ENCODE assay signal across 10 mouse cellular contexts in the genomic region with DNA sequence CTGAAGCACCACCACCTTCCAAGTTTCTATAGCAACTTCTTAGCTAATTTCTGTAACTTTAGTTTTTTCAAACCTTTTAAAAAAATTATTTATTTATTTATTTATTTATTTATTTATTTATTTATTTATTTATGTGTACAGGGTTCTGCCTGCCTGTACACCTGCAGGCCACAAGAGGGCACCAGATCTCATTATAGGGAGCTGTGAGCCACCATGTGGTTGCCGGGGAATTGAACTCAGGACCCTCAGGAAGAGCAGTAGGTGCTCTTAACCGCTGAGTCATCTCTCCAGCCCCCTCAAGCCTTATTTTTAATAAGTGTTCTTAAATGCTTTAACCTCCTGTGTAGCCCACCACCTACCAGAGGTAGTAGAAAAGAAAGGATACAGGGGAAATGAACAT. TPM values are rescaled to one million over a fixed set of nuclear protein-coding genes. Genes with fewer than 3 reads are reported as not detected.
DNase-seq lines count a peak whose midpoint lies in the region; ATAC-seq and TF ChIP-seq lines count a peak whose summit lies in the region.
"Had no signal": no experiment of that assay in that cellular context is flagged by ENCODE, and none has a peak within 500 bp of the region (broad histone marks: within the 10 kb centered on the region; RNA-seq: fewer than 3 reads in every experiment).

No protein-coding gene starts in this region.

- H3K36me3 ChIP-seq in embryonic facial prominence, embryonic 11.5 days (replicated peaks; ENCODE audit: control insufficient read depth, insufficient read depth, low read depth, low read length) = no peaks in the 10 kb centered on the region
- no peaks in the 10 kb centered on the region for H3K36me3 ChIP-seq in embryonic facial prominence, embryonic 10.5 days (replicated peaks)
- H3K36me3 ChIP-seq in lung, postnatal 0 days (ENCODE audit: insufficient read depth, low read length) = no peaks in the 10 kb centered on the region
- H3K36me3 ChIP-seq in stomach, postnatal 0 days (ENCODE audit: control insufficient read depth, insufficient read depth, low read length) = no peaks in the 10 kb centered on the region
- H3K36me3 ChIP-seq in midbrain, embryonic 15.5 days (replicated peaks) = no peaks in the 10 kb centered on the region

- no peak overlapping the region for H3K4me3 ChIP-seq in embryonic facial prominence, embryonic 11.5 days (ENCODE audit: low read depth, low read length)
- no peak overlapping the region for H3K4me3 ChIP-seq in embryonic facial prominence, embryonic 10.5 days
- no peak overlapping the region for H3K4me3 ChIP-seq in lung, postnatal 0 days (ENCODE audit: low read depth, low read length)
- H3K4me3 ChIP-seq in bone marrow, adult 2 months (replicated peaks; ENCODE audit: control insufficient read depth, low read depth, low read length) = no peak overlapping the region
- no peak overlapping the region for H3K4me3 ChIP-seq in stomach, postnatal 0 days (ENCODE audit: low read depth, low read length)
- no peak overlapping the region for H3K4me3 ChIP-seq in midbrain, embryonic 15.5 days

- no peaks in the 10 kb centered on the region for H3K4me1 ChIP-seq in embryonic facial prominence, embryonic 11.5 days (ENCODE audit: control insufficient read depth, insufficient read depth, low read length)
- no peaks in the 10 kb centered on the region for H3K4me1 ChIP-seq in embryonic facial prominence, embryonic 10.5 days
- H3K4me1 ChIP-seq in lung, postnatal 0 days (ENCODE audit: insufficient read depth, low read depth, low read length) = no peaks in the 10 kb centered on the region
- no peaks in the 10 kb centered on the region; the same call in 1 of the 2 replicates for H3K4me1 ChIP-seq in bone marrow, adult 2 months (ENCODE audit: control insufficient read depth, insufficient read depth, low read length)
- no peaks in the 10 kb centered on the region for H3K4me1 ChIP-seq in stomach, postnatal 0 days (replicated peaks; ENCODE audit: control insufficient read depth, insufficient read depth)
- H3K4me1 ChIP-seq in midbrain, embryonic 15.5 days = no peaks in the 10 kb centered on the region

- ATAC-seq in embryonic facial prominence, embryonic 11.5 days (replicated peaks; ENCODE audit: insufficient number of reproducible peaks, low FRiP score, low TSS enrichment, low read depth) = no peak
- ATAC-seq in lung, postnatal 0 days = no peak
- ATAC-seq in stomach, postnatal 0 days (ENCODE audit: low FRiP score, low TSS enrichment) = no peak
- ATAC-seq in midbrain, embryonic 15.5 days (replicated peaks) = no peak

- no peak for TF ChIP-seq EP300 in lung, postnatal 0 days (IDR thresholded peaks at IDR 0.05)
- TF ChIP-seq EP300 in stomach, postnatal 0 days (optimal IDR thresholded peaks at IDR 0.05) = no peak

- H3K27ac ChIP-seq in embryonic facial prominence, embryonic 11.5 days (replicated peaks; ENCODE audit: low read depth, low read length) = no peak overlapping the region
- H3K27ac ChIP-seq in embryonic facial prominence, embryonic 10.5 days (replicated peaks) = no peak overlapping the region
- H3K27ac ChIP-seq in lung, postnatal 0 days (ENCODE audit: low read length) = no peak overlapping the region
- H3K27ac ChIP-seq in bone marrow, adult 2 months (ENCODE audit: control insufficient read depth, insufficient read depth, low read depth, low read length, poor library complexity) = no peak overlapping the region
- H3K27ac ChIP-seq in stomach, postnatal 0 days (replicated peaks) = no peak overlapping the region
- H3K27ac ChIP-seq in midbrain, embryonic 15.5 days = no peak overlapping the region

- H3K9me3 ChIP-seq in embryonic facial prominence, embryonic 11.5 days (replicated peaks; ENCODE audit: control insufficient read depth, low read length) = no peaks in the 10 kb centered on the region
- no peaks in the 10 kb centered on the region for H3K9me3 ChIP-seq in embryonic facial prominence, embryonic 10.5 days
- H3K9me3 ChIP-seq in lung, postnatal 0 days (ENCODE audit: low read length) = no peaks in the 10 kb centered on the region
- H3K9me3 ChIP-seq in stomach, postnatal 0 days (ENCODE audit: control insufficient read depth, low read length) = no peaks in the 10 kb centered on the region
- no peaks in the 10 kb centered on the region for H3K9me3 ChIP-seq in midbrain, embryonic 15.5 days

- no peak overlapping the region for H3K9ac ChIP-seq in embryonic facial prominence, embryonic 11.5 days (replicated peaks; ENCODE audit: low read length)
- no peak overlapping the region for H3K9ac ChIP-seq in lung, postnatal 0 days (replicated peaks; ENCODE audit: low read depth)
- no peak overlapping the region for H3K9ac ChIP-seq in stomach, postnatal 0 days (ENCODE audit: low read length)
- no peak overlapping the region for H3K9ac ChIP-seq in midbrain, embryonic 15.5 days

- 81% methylated on average over 2 of the region's 2 CpGs for WGBS in embryonic facial prominence, embryonic 11.5 days
- 80% methylated on average over 2 of the region's 2 CpGs for WGBS in embryonic facial prominence, embryonic 10.5 days
- 86% methylated on average over 2 of the region's 2 CpGs for WGBS in lung, postnatal 0 days
- 69% methylated on average over 2 of the region's 2 CpGs for WGBS in bone marrow, adult 2 months
- WGBS in stomach, postnatal 0 days = 69% methylated on average over 2 of the region's 2 CpGs
- WGBS in midbrain, embryonic 15.5 days = 81% methylated on average over 2 of the region's 2 CpGs

- H3K27me3 ChIP-seq in embryonic facial prominence, embryonic 11.5 days (ENCODE audit: control insufficient read depth, insufficient read depth, low read length) = no peaks in the 10 kb centered on the region
- no peaks in the 10 kb centered on the region for H3K27me3 ChIP-seq in embryonic facial prominence, embryonic 10.5 days (replicated peaks; ENCODE audit: low read depth, poor library complexity, severe bottlenecking)
- H3K27me3 ChIP-seq in lung, postnatal 0 days (replicated peaks; ENCODE audit: insufficient read depth, low read length) = no peaks in the 10 kb centered on the region
- no peaks in the 10 kb centered on the region for H3K27me3 ChIP-seq in stomach, postnatal 0 days (ENCODE audit: control insufficient read depth, insufficient read depth, low read length)
- H3K27me3 ChIP-seq in midbrain, embryonic 15.5 days (replicated peaks) = no peaks in the 10 kb centered on the region

- peak; percentile 13 for DNase-seq in embryonic facial prominence, embryonic 11.5 days (ENCODE audit: low spot score)
- DNase-seq in embryonic facial prominence, embryonic 10.5 days (ENCODE audit: low spot score) = no peak
- no peak for DNase-seq in lung, postnatal 0 days (ENCODE audit: low spot score)
- DNase-seq in lung, postnatal 10 days = no peak
- no peak for DNase-seq in stomach, postnatal 0 days (ENCODE audit: low spot score)
- DNase-seq in cerebellum, adult 11-12 months = no peak

- no peak overlapping the region for H3K4me2 ChIP-seq in embryonic facial prominence, embryonic 11.5 days (ENCODE audit: low read depth, low read length)
- no peak overlapping the region for H3K4me2 ChIP-seq in lung, postnatal 0 days (replicated peaks; ENCODE audit: low read depth, low read length)
- no peak overlapping the region for H3K4me2 ChIP-seq in stomach, postnatal 0 days (replicated peaks; ENCODE audit: low read depth)
- no peak overlapping the region for H3K4me2 ChIP-seq in midbrain, embryonic 15.5 days

- TF ChIP-seq POLR2A in bone marrow, adult 2 months (IDR thresholded peaks at IDR 0.05; ENCODE audit: borderline replicate concordance, control insufficient read depth, low read depth, low read length) = no peak

- peak; percentile 55 for TF ChIP-seq CTCF in lung, postnatal 0 days (IDR thresholded peaks at IDR 0.05)
- peak; percentile 49 for TF ChIP-seq CTCF in bone marrow, adult 2 months (IDR thresholded peaks at IDR 0.05; ENCODE audit: control insufficient read depth, insufficient read depth, low read length)
- TF ChIP-seq CTCF in stomach, postnatal 0 days (IDR thresholded peaks at IDR 0.05; ENCODE audit: low read depth) = peak; percentile 59

RNA-seq across cellular contexts. Expression of gene Scd3, which starts 4.1 kb away (rescaled TPM):
- polyA plus RNA-seq in embryonic facial prominence, embryonic 11.5 days (2014; fragmentation: Nextera tagmentation; extraction: Ambion mirVana) = 0.22 and 0.59 TPM in 2 replicates
- polyA plus RNA-seq in embryonic facial prominence, embryonic 10.5 days (2016; fragmentation: Nextera tagmentation; extraction: Ambion mirVana) = 0.48 and 0.64 TPM in 2 replicates
- polyA plus RNA-seq in lung, postnatal 0 days (2015; fragmentation: Nextera tagmentation; extraction: Ambion mirVana) = 0.50 and 0.60 TPM in 2 replicates
- polyA plus RNA-seq in bone marrow, adult 2 months (2011; ENCODE audit: insufficient read depth, insufficient read length, low replicate concordance, missing spikeins) = 0.45 TPM in 1 of 2 replicates, not detected in the other
- 0.05 and 0.10 TPM in 2 replicates for polyA plus RNA-seq in stomach, postnatal 0 days (2015; fragmentation: Nextera tagmentation; extraction: Ambion mirVana)
- polyA plus RNA-seq in midbrain, embryonic 15.5 days (2015; fragmentation: Nextera tagmentation; extraction: Ambion mirVana) = 5.7 TPM in 2 replicates
- polyA plus RNA-seq: liver, embryonic 16.5 days had no signal

RNA-seq across cellular contexts. Expression of gene Pkd2l1, which starts 6.7 kb away (rescaled TPM):
- 0.10 TPM in 1 of 2 replicates, not detected in the other for polyA plus RNA-seq in embryonic facial prominence, embryonic 11.5 days (2014; fragmentation: Nextera tagmentation; extraction: Ambion mirVana)
- polyA plus RNA-seq in embryonic facial prominence, embryonic 10.5 days (2016; fragmentation: Nextera tagmentation; extraction: Ambion mirVana) = 0.07 and 0.19 TPM in 2 replicates
- polyA plus RNA-seq in lung, postnatal 0 days (2015; fragmentation: Nextera tagmentation; extraction: Ambion mirVana) = 0.04 and 0.05 TPM in 2 replicates
- not detected in 2 replicates for polyA plus RNA-seq in bone marrow, adult 2 months (2011; ENCODE audit: insufficient read depth, insufficient read length, low replicate concordance, missing spikeins)
- not detected in 2 replicates for polyA plus RNA-seq in stomach, postnatal 0 days (2015; fragmentation: Nextera tagmentation; extraction: Ambion mirVana)
- 0.06 TPM in 2 replicates for polyA plus RNA-seq in midbrain, embryonic 15.5 days (2015; fragmentation: Nextera tagmentation; extraction: Ambion mirVana)
- polyA plus RNA-seq: heart, embryonic 14.5 days; liver, embryonic 16.5 days had no signal

RNA-seq across cellular contexts. Expression of gene Bloc1s2, which starts 52.7 kb away (rescaled TPM):
- 104 and 110 TPM in 2 replicates for polyA plus RNA-seq in embryonic facial prominence, embryonic 11.5 days (2014; fragmentation: Nextera tagmentation; extraction: Ambion mirVana)
- polyA plus RNA-seq in embryonic facial prominence, embryonic 10.5 days (2016; fragmentation: Nextera tagmentation; extraction: Ambion mirVana) = 98.1 and 99.3 TPM in 2 replicates
- polyA plus RNA-seq in lung, postnatal 0 days (2015; fragmentation: Nextera tagmentation; extraction: Ambion mirVana) = 62.0 and 63.5 TPM in 2 replicates
- polyA plus RNA-seq in bone marrow, adult 2 months (2011; ENCODE audit: insufficient read depth, insufficient read length, low replicate concordance, missing spikeins) = 40.9 and 78.0 TPM in 2 replicates
- polyA plus RNA-seq in stomach, postnatal 0 days (2015; fragmentation: Nextera tagmentation; extraction: Ambion mirVana) = 54.3 and 60.3 TPM in 2 replicates
- 143 and 159 TPM in 2 replicates for polyA plus RNA-seq in midbrain, embryonic 15.5 days (2015; fragmentation: Nextera tagmentation; extraction: Ambion mirVana)
